Mouse (Mus musculus) CD4-positive helper T cell, adult 2 months (primary cell): Measurements from ENCODE around the gene Nudcd2.

Experiments used
- DNase-seq: peaks from one replicate; pipeline ENCODE4 v3.0.0-alpha.2; 2012; ENCODE audit warnings: low read depth, missing footprints, low spot score

Nudcd2 gene

GRCm38 (mm10) chr11:40755109-40755627, 21.7 kb downstream of the Nudcd2 start, which contains the start of gene Ccng1:
TSS of gene Ccng1 (minus strand) at chr11:40755311.
- peak; percentile 92 for DNase-seq

- no peak for DNase-seq
These were observed 22.5 kb downstream of the Nudcd2 start for GRCm38 (mm10) chr11:40755968-40756367.

DNA sequence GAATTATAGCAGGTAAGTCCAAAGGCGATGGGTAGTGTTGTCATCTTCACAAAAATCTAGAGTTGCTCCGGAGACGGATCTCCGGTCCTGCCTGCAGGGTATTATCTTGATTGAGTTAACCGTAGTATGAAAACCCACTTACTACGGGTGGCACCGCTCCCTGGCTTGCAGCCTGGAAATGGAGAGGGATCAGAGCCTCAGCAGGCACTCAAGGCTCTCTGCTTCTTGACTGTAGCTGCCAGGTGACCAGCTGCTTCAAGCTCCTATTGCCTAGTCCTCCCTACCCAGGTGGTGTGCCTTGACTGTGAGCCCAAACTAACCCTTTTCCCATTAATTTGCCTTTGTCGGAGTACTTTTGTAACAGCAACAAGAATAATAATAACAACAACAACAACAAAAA, 26.4 kb downstream of the Nudcd2 start:
- DNase-seq: no peak

- DNase-seq: peak; percentile 72
These were observed 29.9 kb downstream of the Nudcd2 start for GRCm38 (mm10) chr11:40763395-40763794.

DNA sequence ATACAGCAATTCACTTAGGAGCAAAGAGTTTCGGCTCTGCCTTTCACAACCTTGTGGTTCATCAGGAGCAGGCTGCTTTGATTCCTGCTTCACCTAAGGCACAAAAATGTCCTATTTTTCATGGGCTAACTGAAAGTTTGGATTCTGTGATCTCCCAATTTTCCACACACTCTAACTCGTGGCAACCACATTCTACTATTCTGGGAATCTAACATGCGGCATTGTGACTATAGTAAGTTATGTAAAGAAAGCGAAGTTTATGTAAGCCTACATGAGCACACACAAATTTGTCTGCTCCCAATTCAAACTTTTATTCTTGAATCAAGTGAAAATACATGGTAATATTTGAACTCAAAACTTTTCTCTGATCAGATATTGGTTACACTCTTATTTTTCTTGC, 31.2 kb downstream of the Nudcd2 start:
- DNase-seq: no peak

GRCm38 (mm10) chr11:40775315-40776269, 42.1 kb downstream of the Nudcd2 start:
- DNase-seq: peak; percentile 36

- DNase-seq: no peak
These were observed 48.4 kb downstream of the Nudcd2 start for GRCm38 (mm10) chr11:40781857-40782256.

- DNase-seq: no peak
These were observed 49.9 kb downstream of the Nudcd2 start for GRCm38 (mm10) chr11:40783346-40783745.

DNA sequence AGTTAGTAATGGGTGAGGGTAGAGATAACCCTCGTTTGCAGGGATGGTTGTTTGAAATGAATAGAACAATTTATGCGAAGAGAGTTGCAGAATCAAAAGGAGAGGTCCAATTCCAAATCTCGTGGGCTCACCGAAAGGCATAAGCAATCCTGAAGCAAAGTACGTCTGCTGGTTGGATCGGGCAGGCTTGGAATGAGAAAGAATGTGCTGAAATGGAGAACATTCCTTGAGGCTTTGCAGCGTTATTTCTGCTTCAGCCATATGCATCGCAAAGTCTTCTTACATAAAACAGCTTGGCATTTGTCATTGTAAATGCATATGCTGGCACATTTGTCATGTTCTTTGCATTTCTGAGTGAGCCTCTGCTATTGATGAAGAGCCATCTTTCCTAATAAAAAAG, 50.9 kb downstream of the Nudcd2 start:
- no peak for DNase-seq

DNA sequence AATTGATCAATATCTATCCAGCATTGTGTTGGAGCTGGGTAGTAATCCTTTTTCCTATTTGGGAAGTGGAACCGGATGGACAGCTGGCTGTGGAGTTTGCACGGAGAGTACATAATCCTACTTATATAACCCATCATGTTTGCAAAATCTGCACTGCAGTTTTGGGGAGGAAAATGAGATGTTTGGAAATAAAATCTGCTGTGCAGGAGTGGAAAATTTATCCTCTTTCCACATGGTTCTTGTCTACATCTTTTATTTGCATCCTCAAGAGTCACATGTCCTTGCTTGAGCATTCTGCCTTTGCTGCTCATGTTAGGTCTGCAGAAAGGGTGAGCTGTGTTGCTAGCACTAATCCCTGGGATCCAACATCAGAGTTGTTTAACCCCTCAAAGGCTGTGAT, 53.4 kb downstream of the Nudcd2 start:
- no peak for DNase-seq
